Mouse (Mus musculus): ENCODE measurements at regions not wholly inside any gene's neighbourhood (a gene's known extent, or its start where the extent isn't known, plus 50 kb on each side); places are given as distances from the start of the nearest gene placed in this dataset.

DNA sequence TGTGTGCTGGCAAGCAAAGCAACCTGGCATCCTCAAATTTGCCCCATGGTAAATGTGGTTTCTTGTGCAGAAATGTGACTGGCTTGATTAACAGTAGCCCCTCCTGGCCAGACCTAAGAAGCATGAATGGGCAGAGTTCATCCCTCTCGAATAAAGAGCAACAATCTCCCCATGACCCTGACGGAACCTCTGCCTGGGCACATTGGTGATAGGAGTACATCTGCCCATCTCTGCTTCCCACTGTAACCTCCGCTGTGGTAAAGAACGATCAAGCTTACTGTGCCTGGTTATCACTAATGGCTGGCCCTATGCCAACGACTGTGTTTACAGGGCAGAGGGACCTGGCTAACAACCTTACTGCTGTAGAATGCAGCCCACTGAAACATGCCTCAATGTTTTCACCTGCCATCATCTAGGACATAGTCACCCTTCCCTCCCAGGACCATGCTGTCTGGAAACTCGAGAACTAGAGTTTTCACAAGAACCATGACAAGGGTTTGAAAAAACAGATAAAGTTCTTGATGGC lies 69.6 kb upstream of the Tspan2 start:
- DNase-seq = no peak

DNA sequence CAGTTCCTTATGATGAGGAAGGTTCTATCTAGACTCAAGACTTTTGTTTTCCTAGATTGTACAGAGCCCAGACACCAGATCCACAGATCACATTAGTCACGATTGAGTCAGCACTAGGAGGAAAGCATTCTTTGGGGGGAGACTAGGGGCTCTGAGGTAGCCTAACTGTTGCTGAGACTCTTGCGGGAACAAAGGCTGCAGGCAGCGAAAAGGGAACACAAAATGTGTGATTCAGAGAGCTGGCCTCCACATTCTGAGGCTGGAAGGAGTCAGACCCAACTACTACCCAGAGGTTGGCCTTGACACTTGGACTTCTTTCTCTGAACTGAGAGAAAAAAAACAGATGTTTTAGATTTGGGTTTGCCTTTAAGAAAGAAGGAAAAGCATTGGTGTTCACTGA lies 66.5 kb upstream of the Tspan2 start:
- no peak for DNase-seq

DNA sequence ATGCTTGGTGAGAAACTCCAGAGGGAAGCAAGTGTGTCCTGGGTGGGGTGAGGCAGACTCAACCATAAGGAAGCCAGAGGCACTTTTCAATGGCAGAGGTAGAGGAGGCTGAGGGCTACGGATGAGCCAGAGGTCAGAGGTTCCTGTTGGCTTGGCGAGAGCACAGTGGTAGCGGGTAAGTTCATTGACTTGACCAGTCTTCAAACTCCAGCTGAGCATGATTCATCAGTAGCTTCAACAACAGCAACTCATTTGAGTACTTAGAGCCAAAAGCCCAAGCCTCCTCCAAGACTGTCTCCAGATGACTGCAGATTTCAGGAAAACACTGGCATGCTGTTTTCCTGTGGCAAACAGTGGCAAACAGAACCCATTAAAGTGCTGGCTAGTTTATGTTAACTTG lies 65.8 kb upstream of the Tspan2 start:
- no peak for DNase-seq

DNA sequence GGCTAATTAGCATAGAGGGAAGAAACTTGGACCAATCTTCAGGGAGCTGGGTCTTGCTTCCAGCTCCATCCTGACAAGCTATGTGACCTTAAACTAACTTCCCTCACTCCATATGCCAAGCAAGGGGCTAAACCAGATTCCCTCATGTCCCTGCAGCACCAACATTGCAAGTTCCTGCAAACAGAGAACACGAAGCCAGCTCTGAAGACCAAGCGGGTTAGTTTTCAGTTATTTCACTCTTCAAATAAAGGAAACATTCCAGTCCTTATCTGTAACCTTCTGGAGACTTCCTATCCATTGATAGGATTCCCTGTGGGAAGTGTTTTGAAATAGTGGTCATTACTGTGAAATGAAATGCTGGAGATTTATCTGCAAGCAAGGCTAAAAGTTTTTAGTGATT lies 64.4 kb upstream of the Tspan2 start:
- no peak for DNase-seq

DNA sequence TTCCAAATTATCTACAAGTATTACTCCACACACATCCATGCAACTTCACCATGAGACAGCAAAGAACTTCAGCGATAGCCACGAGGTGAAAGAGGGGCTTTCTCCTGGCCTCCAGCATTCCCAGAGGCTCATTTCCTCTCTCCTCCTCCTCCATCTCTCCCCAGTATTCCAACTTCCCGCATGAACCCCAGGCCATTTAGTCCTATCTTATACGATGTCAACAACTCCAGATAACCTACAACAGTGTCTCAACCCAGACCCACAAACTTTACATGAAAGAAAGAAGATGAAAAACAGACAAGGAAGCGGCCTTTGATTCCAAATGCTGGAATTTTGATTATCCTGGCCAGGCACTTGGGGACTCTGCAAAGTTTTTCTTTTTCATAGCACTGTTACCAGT lies 63.8 kb upstream of the Tspan2 start:
- no peak for DNase-seq

- no peak for DNase-seq
Measured at GRCm38 (mm10) chr3:102670972-102671371, 63.4 kb upstream of the Tspan2 start.

DNA sequence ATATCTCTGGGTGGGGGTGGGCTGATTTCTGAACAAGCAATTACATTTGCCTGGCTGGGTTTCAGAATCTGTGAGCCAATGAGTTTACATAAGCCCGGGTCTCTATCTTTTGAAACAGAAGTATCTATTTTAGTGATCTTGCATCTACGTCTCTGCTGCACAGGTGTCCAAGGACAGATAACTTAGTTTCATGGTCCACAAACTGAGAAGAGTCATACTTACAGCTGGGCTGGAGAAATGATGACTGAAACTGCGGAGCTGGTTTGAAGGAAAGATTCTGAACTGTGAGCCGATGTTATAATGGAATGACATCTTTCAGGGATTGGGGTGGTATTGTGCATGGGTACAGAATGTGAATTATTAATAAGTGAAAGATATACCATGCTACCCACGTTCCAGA lies 60.8 kb upstream of the Tspan2 start:
- DNase-seq = no peak

DNA sequence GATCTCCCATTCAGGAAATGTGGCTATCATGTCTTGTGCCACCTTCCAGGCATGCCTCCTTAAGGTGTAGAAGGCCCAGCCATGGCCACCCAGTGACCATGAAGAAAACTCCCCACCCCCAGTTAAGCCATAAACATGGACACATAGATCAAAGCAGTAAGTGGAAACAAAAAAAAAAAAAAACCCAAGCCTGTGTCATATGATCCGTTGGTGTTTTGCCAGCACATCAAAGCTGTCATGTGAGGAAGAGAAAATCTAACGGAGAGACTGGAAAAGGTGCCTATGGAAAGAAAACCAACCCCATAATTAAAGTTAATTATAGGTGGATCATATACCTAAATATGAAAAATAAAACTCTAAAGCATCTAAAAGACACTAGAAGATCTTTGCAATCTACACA lies 60.3 kb upstream of the Tspan2 start:
- no peak for DNase-seq

GRCm38 (mm10) chr3:102676946-102677534 lies 57.3 kb upstream of the Tspan2 start:
- peak; percentile 69 for DNase-seq

DNA sequence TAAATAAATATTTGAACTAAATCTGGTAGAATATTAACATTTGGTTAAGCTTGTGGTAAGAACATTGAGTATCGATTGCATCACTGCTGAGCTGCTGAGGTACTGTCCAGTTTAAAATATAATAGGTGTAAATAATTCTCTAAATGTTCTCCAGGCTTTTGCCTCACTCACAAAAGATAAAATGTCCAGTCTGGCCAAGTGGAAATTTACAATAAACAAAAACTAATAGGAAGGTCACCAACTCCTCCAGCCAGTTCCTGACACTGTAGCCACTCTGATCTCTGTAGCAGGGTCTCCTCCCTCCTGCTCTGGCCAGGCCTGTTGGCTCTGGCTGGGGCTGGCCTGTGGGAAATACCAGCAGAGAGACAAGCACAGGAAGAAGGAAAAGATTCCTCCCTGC lies 55.8 kb upstream of the Tspan2 start:
- no peak for DNase-seq

DNA sequence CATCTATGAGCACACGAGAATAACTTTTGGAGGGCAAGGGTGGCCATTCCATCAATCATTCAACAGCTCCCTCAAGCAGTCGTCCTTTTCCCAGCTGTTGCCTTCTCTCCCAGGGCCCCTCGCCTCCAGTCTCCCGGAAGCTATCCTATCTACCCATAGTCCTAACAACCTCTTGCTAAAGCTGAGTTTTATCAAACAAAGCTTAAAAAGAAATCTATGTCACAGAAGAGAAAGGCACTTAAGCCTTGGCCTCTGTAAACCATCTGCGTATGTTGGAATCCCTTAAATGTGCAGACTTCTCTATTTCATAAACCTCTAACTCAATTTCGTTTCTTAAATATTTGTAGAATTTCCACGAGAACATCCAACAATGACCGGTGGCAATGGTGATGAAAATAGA lies 51.9 kb upstream of the Tspan2 start:
- no peak for DNase-seq

DNA sequence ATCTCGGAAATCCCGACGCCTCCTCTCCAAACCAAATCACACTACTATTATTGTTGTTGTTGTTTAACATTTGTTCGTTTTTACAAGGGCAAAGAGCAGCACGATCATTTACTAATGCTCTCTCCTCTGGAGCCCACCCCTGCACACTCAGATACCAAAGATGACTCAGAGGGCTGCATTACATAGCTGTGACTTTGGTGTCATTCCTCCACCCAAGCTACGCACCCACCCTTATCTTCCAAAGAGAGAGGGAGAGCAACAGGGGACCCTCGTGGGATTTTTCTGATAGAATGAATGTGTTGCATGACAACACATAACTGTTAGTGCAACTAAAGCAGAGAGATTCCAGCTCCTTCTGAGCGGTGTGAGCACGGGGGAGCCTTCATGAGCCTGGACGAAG lies 50.8 kb upstream of the Tspan2 start:
- DNase-seq = no peak

All from cerebellum, adult 9-11 months (tissue).